Mouse (Mus musculus) urinary bladder, postnatal 14 days (tissue): ENCODE results near the gene Tmem209.

Experiments
- DNase-seq: peaks from one replicate; pipeline ENCODE4 v3.0.0; 2021; ENCODE audit warnings: low spot score

Gene Tmem209

GRCm38 (mm10) chr6:30538240-30538639 lies 28.7 kb upstream of the Tmem209 start:
- DNase-seq, result no peak

DNA sequence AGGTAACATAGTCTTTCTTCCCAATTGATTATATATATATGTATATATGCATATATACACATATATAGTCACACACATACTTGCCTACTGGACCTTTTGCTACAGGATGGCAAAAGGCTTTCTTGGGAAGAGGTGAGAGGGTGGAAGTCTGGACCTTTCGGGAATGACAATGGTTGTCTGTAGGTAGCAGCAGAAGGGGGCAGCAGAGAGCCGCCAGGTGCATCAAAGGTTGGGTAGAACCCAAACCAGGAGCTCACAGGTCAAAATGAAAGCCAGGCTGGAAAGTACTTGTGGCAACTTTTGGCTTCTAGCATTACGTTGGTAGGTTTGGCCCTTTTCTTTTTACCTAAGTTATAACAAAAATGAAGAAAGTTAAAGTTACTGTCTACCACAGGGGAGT lies 25.8 kb upstream of the Tmem209 start:
- peak; percentile 39 for DNase-seq

GRCm38 (mm10) chr6:30528800-30529199 lies 19.2 kb upstream of the Tmem209 start:
- DNase-seq, result no peak

DNA sequence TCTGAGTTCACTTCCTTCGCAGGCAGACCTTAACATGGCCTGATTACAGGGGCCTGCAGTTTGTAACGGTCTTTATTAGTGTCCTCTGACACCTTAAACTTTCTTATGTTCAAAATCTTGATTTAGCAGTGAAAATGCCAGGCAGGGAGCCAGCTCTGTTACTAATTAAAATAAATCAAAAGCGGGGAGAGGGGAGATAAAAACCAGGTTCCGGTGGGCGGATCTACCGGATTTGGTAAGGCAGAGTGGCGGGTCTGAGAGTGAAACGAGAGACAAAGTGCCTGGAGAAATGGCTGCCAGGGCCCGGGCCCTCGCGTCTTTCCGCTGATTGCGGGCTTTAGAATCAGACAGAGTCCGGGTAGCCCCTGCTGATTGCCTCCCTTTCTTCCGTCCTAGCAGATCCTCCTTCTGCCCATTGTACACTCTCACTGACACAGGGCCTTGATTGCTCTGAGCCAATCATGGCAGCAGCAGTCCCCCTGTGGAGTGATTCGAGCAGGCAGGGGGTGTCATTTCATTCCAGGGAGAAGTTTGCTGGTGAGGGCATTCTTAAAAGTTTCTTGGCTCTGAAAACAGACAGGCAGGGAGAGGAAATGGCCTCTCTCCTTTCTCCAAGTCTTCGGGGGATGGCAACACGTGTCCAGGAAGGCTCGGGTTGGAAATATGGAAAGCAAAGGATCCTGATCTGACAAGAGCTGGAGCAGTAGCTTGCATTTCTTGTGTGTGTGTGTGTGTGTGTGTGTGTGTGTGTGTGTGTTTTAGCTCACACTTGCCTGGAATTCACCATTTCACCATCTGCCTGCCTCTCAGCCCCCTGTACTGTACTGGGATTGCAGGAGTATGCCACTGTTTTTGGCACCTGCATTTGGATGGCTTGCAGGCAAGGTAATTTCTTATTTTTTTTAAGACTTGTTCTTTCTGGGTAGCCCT lies 17.3 kb upstream of the Tmem209 start:
- DNase-seq, result peak; percentile 17

DNA sequence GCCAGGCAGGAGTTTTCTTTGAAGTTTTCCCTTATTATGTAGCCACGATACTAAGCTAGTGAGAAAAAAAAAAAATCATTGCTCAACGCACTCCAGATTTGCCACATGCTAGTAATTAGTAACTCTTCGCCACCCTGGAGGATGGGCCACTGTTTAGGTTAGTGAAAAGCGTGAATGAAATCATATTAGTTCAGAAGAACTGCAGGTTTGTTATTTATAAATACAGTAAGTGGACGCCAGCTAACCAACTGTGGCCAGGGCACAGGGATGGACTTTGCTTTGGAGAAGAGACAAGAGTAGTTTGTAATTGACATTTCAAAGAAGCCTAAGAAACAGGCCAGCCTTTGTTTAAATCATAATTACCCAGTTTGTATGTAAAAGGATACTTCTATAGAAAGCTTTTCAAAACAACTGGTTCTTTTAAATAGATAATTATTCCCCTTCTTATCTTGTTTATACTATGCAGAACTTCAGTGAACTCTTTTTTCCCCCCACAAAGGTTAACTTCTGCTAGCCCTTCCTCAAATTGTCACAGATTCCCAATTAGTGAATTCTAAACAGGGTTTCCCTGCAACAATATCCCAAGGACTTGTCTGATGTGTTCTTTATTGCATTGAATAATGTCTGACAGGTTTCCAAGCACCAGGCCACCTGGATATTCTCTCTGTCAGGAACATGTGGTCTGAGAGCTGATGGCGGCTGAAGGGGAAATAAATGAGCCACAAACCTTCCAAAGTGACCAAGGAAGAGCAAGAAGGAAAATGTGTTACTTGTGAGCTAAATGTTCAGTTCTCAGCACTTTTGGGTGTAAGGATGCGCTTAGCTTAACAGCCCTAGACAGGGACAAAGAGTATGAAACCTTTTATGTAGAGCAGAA lies 16.1 kb upstream of the Tmem209 start:
- DNase-seq, result no peak

GRCm38 (mm10) chr6:30520400-30520799 lies 10.8 kb upstream of the Tmem209 start:
- no peak for DNase-seq

DNA sequence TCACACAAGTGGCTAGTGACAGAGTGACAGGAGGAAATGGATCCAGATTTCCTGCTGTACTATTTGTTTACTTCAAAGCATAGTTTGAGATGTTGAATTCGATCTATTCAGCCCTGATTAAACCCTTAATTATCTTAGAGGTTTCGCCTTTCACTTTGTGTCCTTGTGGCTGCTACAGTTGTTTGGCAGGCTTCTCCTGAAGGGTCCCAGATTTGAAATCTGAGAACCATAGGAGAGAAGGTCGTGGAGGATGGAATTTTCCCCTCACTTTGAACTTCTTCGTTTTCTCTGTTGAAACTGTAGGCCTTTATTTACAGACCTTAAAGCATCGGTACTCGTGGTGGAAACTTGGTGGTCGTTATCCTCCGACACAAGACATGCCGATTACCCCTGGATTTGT lies 4.7 kb upstream of the Tmem209 start:
- DNase-seq, result no peak

- no peak for DNase-seq
Measured at GRCm38 (mm10) chr6:30510291-30510690, 708 bp upstream of the Tmem209 start.

DNA sequence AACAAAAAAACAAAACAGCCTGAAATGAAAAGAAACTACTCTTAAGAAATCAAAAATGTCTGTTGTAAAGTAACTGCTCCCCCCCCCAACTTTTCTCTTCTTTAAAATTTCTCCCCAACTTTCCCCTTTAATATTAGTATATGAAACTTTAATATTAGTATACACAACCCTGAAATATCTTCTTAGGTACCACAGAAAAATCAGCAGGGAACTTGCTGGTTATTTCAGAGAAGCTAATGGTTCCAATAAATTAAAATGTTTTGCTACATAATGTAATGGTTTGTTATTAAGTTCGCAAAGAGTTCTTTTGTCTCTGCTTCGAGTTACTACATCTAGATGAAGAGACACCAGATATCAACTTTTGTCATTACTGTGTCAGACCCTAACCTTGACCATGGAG lies 759 bp downstream of the Tmem209 start:
- no peak for DNase-seq

- no peak for DNase-seq
Measured at GRCm38 (mm10) chr6:30499049-30499448, 10.5 kb downstream of the Tmem209 start.

DNA sequence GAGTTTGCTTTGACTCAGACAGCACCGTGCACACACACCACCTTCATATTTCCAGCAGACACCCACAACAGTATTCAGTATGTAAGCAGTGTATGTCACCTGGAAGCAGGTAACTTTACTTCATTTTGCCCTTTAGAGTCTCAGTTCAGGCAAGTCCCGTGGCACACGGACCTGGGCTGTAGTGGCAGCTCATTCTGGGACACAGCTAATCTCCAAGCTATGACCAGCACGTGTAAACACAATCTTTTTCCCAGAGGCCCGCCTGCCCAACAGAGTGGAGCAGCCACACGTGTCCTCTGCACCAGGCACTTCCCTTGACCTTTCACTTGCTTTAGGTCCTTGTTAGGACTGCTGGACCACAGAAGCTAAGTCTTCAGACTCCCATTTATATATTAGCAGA lies 23.1 kb downstream of the Tmem209 start:
- DNase-seq, result no peak

- no peak for DNase-seq
Measured at GRCm38 (mm10) chr6:30482908-30483307, 26.7 kb downstream of the Tmem209 start.

DNA sequence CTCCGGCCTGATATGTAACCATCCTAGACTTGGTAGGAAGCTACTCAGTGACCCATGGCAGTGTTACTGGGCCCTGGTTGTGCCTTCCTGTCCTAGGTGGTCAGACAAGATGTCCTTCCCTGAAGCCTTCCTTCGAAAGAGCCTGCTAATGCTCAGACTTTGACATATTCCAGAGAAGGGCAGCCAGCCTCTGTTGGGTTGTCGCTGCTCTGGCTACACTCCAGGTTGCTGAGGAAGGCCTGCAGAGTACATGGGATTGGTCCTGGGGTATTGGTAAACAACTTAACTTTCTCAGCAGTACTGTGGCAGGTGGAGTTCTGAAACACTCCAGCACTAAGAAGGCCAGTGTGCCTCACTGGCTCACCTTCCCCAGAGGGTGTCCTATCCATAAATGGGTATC lies 30.2 kb downstream of the Tmem209 start:
- DNase-seq, result no peak

- no peak for DNase-seq
Measured at GRCm38 (mm10) chr6:30477784-30478183, 31.8 kb downstream of the Tmem209 start.

GRCm38 (mm10) chr6:30477210-30477714 lies 32.3 kb downstream of the Tmem209 start:
- no peak for DNase-seq

GRCm38 (mm10) chr6:30476025-30476765 lies 33.4 kb downstream of the Tmem209 start:
- no peak for DNase-seq

- no peak for DNase-seq
Measured at GRCm38 (mm10) chr6:30471706-30472105, 37.9 kb downstream of the Tmem209 start.

- no peak for DNase-seq
Measured at GRCm38 (mm10) chr6:30469370-30469769, 40.2 kb downstream of the Tmem209 start.

- DNase-seq, result peak; percentile 35
Measured at GRCm38 (mm10) chr6:30468684-30469083, 40.9 kb downstream of the Tmem209 start.

GRCm38 (mm10) chr6:30468058-30468457 lies 41.5 kb downstream of the Tmem209 start:
- DNase-seq, result no peak

GRCm38 (mm10) chr6:30465586-30465985 lies 44.0 kb downstream of the Tmem209 start:
- DNase-seq, result no peak

GRCm38 (mm10) chr6:30462822-30463221 lies 46.8 kb downstream of the Tmem209 start:
- peak; percentile 62 for DNase-seq
